Mouse (Mus musculus) spleen, adult 2 months (tissue): ENCODE results near the gene Cfap221. TPM values are rescaled to one million over a fixed set of nuclear protein-coding genes. Genes with fewer than 3 reads are reported as not detected.
A peak's percentile ranks its signal among the peaks of the same experiment; 100 is the strongest.

ENCODE experiments used
- DNase-seq, 2 experiments: peaks; one replicate each; pipeline versions ENCODE4 v3.0.0 to v3.0.0-alpha.2; 2012 to 2021; ENCODE audit warnings: low spot score in 2 of 2, low read depth in 1 of 2
- H3K27ac ChIP-seq: fragments of 200-500 bp; 2 replicates; pipeline ENCODE4 v1.5.1; 2012; ENCODE audit warnings: low read length, inconsistent platforms; ENCODE audit not compliant: insufficient read depth
- H3K27me3 ChIP-seq: fragments of 200-500 bp; 2 replicates; pipeline ENCODE4 v1.6.1; 2012; ENCODE audit warnings: mild to moderate bottlenecking, moderate library complexity, low read length, inconsistent platforms; ENCODE audit not compliant: control insufficient read depth, insufficient read depth
- H3K36me3 ChIP-seq: fragments of 200-500 bp; 2 replicates; pipeline ENCODE4 v1.6.1; 2012; ENCODE audit warnings: mild to moderate bottlenecking, low read length, inconsistent platforms; ENCODE audit not compliant: control insufficient read depth, insufficient read depth
- H3K4me1 ChIP-seq: fragments of 200-500 bp; 2 replicates; pipeline ENCODE4 v1.6.1; 2011; ENCODE audit warnings: inconsistent platforms; ENCODE audit not compliant: control insufficient read depth, insufficient read depth, insufficient read length
- H3K4me3 ChIP-seq: fragments of 200-500 bp; 2 replicates; pipeline ENCODE4 v1.5.1; 2011; ENCODE audit warnings: mild to moderate bottlenecking, inconsistent platforms; ENCODE audit not compliant: insufficient read depth, insufficient read length; ENCODE audit errors: extremely low read depth
- CTCF ChIP-seq: fragments of 200-500 bp; IDR thresholded peaks from 2 replicates; pipeline ENCODE4 v1.5.1; 2011; ENCODE audit warnings: mild to moderate bottlenecking, inconsistent platforms; ENCODE audit not compliant: insufficient read depth, insufficient read length, insufficient replicate concordance; ENCODE audit errors: extremely low read depth
- POLR2A ChIP-seq: fragments of 200-500 bp; IDR thresholded peaks from 2 replicates; pipeline ENCODE4 v1.6.1; 2011; ENCODE audit warnings: low read depth, low read length, inconsistent platforms
- WGBS: fragments of 180-500 bp; shearing (Covaris S2); methylation state at CpG from one replicate; pipeline ENCODE4 v1.1.7; 2018; 5-methylcytosine and 5-hydroxymethylcytosine counted together
- polyA plus RNA-seq: library from polyadenylated mRNA; depleted of rRNA; stranded (reverse); fragments of >200 nt; gene quantifications from 2 replicates; pipeline ENCODE4 v1.2.3, GENCODE M21; 2012

The Cfap221 gene
- polyA plus RNA-seq, 1 experiment = not detected

- H3K27me3 ChIP-seq = no peaks in the 10 kb centered on the region
- no peaks in the 10 kb centered on the region for H3K36me3 ChIP-seq
- H3K27ac ChIP-seq = no peak overlapping the region
- peaks cover 2% of the 10 kb centered on the region; the same call in 1 of the 2 replicates for H3K4me1 ChIP-seq
- no peak for DNase-seq
- no peak for TF ChIP-seq POLR2A
- TF ChIP-seq CTCF = no peak
- 91% methylated on average over 17 of the region's 17 CpGs for WGBS
- no peak overlapping the region for H3K4me3 ChIP-seq
Observed at GRCm38 (mm10) chr1:120021951-120022350, 24.9 kb upstream of the Cfap221 start.

- no peak for DNase-seq
- Histone ChIP-seq H3K4me3 (no peak overlapping the region), H3K36me3 (no peaks in the 10 kb centered on the region), H3K27me3 (no peaks in the 10 kb centered on the region), H3K4me1 (peaks cover 2% of the 10 kb centered on the region; the same call in 1 of the 2 replicates), H3K27ac (no peak overlapping the region)
- TF ChIP-seq POLR2A = no peak
- no peak for TF ChIP-seq CTCF
- 55% methylated on average over 7 of the region's 7 CpGs for WGBS
Observed at GRCm38 (mm10) chr1:120020322-120020897, 23.4 kb upstream of the Cfap221 start.

- no peaks in the 10 kb centered on the region for H3K36me3 ChIP-seq
- H3K27ac ChIP-seq = 0 out of 2 replicates have a peak overlapping the region, but pooled peaks have one; percentile 28
- peaks cover 2% of the 10 kb centered on the region; the same call in 1 of the 2 replicates for H3K4me1 ChIP-seq
- H3K27me3 ChIP-seq = no peaks in the 10 kb centered on the region
- TF ChIP-seq CTCF (no peak), POLR2A (no peak)
- peak in 1 of 2 experiments; percentile 4 for DNase-seq
- H3K4me3 ChIP-seq = no peak overlapping the region
- WGBS = 45% methylated on average over 12 of the region's 12 CpGs
Observed at GRCm38 (mm10) chr1:120019428-120019827, 22.4 kb upstream of the Cfap221 start.

GRCm38 (mm10) chr1:120018900-120019299, 21.9 kb upstream of the Cfap221 start:
- no peaks in the 10 kb centered on the region for H3K36me3 ChIP-seq
- H3K27ac ChIP-seq = no peak overlapping the region
- no peaks in the 10 kb centered on the region for H3K27me3 ChIP-seq
- TF ChIP-seq CTCF = no peak
- no peak for TF ChIP-seq POLR2A
- no peak overlapping the region for H3K4me3 ChIP-seq
- H3K4me1 ChIP-seq = peaks cover 2% of the 10 kb centered on the region; the same call in 1 of the 2 replicates
- DNase-seq = no peak
- 65% methylated on average over 3 of the region's 3 CpGs for WGBS

- DNase-seq = no peak
- Histone ChIP-seq H3K27me3 (no peaks in the 10 kb centered on the region), H3K36me3 (no peaks in the 10 kb centered on the region), H3K4me3 (no peak overlapping the region), H3K4me1 (peaks cover 2% of the 10 kb centered on the region; the same call in 1 of the 2 replicates), H3K27ac (no peak overlapping the region)
- 84% methylated on average over 2 of the region's 2 CpGs for WGBS
- TF ChIP-seq CTCF (no peak), POLR2A (no peak)
Observed at GRCm38 (mm10) chr1:120016240-120016639, 19.2 kb upstream of the Cfap221 start.

GRCm38 (mm10) chr1:120013111-120013510, 16.1 kb upstream of the Cfap221 start:
- peak; percentile 43; the same call in 1 of the 2 replicates for TF ChIP-seq CTCF
- TF ChIP-seq POLR2A = no peak
- H3K4me3 ChIP-seq = no peak overlapping the region
- peak in 1 of 2 experiments; percentile 31 for DNase-seq
- H3K4me1 ChIP-seq = no peaks in the 10 kb centered on the region
- no peak overlapping the region for H3K27ac ChIP-seq
- H3K27me3 ChIP-seq = no peaks in the 10 kb centered on the region
- H3K36me3 ChIP-seq = no peaks in the 10 kb centered on the region

GRCm38 (mm10) chr1:120012638-120013037, 15.6 kb upstream of the Cfap221 start:
- WGBS = 85% methylated on average over 12 of the region's 12 CpGs

More at GRCm38 (mm10) chr1:120012638-120013037, 15.6 kb upstream of the Cfap221 start:
- Histone ChIP-seq H3K4me1 (no peaks in the 10 kb centered on the region), H3K27me3 (no peaks in the 10 kb centered on the region), H3K27ac (no peak overlapping the region), H3K4me3 (no peak overlapping the region), H3K36me3 (no peaks in the 10 kb centered on the region)
- DNase-seq = no peak
- TF ChIP-seq POLR2A = no peak
- no peak for TF ChIP-seq CTCF
